Mouse (Mus musculus) CD4-positive, CD25-positive, alpha-beta regulatory T cell, adult 4 months (primary cell): ENCODE measurements at regions not wholly inside any gene's neighbourhood (a gene's known extent, or its start where the extent isn't known, plus 50 kb on each side); places are given as distances from the start of the nearest gene placed in this dataset.

ENCODE experiments used
- ATAC-seq: one replicate; pipeline ENCODE4 v1.8.0; 2017

- ATAC-seq = no peak
These were observed 1514.0 kb upstream of the Lrrc6 start for GRCm38 (mm10) chr15:68014605-68015305.

DNA sequence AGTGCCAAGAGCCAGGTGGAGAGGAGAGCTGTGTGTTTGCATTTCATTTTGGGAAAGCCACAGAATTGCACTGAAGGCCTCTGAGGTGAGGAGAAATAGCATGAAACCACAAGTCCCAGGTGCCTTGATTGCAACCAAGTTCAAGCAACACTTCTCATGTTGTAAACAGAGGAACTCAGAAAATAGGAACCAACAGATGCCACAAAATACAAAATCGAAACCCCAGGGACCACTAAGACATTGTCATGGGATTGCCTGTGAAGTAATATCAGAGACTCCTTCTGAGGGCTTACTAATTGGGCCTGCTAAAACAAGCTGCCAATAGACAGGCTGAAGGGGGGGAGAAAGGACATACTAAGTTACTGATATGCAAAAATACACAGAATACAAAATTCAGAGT, 1510.5 kb upstream of the Lrrc6 start:
- no peak for ATAC-seq

DNA sequence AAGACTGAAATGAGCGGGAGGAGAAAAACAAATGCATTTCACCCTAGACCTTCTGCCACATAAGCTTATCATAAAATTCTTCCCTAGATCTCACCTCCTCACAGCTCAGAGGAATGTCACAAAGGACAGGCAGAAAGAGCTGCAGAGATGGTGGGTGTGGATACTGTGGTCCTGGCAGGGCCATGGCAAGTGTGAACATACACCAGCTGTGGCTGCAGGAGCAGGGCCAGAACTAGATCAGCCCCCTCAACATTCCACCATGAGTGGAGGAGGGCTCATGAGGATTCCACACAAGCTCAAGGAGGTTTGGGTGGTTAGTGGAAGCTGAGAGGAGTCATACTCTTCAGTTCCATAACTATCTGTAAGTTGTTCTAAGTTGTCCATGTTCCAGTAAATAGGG, 1509.5 kb upstream of the Lrrc6 start:
- ATAC-seq = no peak

DNA sequence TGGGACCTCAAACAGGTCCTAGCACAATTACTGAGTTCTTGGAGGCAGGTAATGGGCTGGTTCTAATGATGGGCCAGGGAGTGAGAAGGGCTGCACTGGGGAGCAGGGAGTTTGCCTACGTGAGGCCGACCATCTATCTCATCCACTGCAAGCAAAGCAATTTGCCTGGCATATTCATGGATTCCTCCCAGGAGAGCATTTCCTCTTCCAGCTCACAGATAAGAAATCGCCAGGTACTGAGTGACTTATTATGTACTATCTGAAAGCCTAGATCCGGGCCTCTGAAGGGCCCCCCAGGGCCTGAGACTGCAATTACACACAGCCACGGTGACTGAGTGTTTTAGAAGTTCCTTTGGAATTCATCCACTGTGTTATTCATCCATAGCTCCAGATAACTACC, 1504.1 kb upstream of the Lrrc6 start:
- no peak for ATAC-seq

- no peak for ATAC-seq
These were observed 1495.8 kb upstream of the Lrrc6 start for GRCm38 (mm10) chr15:67996532-67996931.

DNA sequence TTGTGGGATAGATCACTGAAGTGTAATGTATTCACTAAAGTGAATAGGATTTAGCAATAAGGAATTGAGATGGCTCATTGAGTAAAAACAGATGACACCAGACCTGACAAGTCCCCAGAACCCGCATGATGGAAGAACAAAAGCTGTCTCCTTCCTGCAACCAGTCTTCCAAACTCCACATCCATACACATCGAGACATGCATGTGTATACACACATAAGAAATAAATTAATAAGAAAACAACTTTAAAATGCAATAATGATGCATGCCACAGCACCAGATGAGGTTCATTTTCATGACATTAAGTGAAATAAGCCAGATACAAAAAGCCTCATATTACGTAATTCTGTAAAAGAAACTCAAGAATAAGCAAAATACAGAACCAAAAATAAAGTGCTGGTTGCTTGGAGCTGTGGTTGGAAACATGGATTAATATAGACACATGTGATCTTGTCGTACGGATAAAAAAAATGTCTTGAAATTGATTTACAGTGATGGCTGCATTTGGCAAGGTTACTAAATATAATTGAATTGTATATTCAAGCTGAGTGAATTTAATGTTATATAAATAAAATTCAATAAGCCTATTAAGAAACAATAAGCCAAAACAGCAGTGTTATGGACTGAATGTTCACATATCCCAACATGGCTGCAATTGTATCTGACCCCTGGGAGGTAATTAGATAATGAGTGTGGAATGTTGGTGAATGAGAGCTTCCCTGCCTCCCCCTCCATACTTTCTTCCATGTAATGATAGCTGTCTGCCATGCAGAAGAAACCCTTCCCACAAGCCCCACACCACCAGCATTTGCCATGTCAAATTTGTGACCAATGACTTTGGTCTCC, 1488.9 kb upstream of the Lrrc6 start:
- no peak for ATAC-seq

- ATAC-seq = no peak
These were observed 1487.2 kb upstream of the Lrrc6 start for GRCm38 (mm10) chr15:67987941-67988340.

- no peak for ATAC-seq
These were observed 1482.5 kb upstream of the Lrrc6 start for GRCm38 (mm10) chr15:67983253-67983652.

GRCm38 (mm10) chr15:67981876-67982275, 1481.2 kb upstream of the Lrrc6 start:
- no peak for ATAC-seq

DNA sequence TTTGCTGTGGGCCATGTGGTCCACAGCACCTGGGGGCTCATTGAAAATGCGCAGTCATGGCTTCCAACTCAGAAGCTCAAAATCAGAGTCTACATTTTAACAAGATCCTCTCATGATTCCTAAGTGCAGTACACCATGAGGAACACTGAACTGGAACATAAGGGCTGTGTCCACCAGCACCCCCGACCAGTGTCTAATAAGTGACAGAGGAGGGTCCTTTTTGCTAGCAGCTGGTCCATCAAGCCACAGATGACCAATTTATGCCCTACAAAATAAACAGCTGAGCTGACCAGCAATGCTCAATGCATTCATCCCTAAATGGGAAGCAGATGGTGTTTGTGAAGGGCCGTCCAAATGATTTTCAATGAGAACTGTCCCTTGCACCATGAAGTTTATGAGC, 1478.7 kb upstream of the Lrrc6 start:
- no peak for ATAC-seq

DNA sequence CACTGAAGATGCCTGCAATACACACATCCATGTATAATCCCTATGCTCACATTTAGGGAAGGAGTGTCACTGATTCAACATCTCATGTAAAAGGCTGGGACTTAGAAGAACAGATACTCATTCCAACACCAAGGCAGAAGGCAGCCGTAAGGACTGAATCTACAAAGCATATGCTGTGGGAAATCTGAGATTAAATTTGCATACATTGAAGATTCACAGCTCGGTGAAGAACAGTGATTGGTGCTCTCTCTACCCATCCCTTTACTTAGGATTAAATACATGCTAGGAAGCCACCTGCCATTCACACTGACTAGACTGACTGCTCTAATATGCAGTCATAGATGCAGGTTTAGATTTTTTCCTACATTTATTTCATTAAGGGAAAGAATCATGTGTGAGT, 1476.5 kb upstream of the Lrrc6 start:
- ATAC-seq = no peak

GRCm38 (mm10) chr15:67971998-67972397, 1471.3 kb upstream of the Lrrc6 start:
- no peak for ATAC-seq

DNA sequence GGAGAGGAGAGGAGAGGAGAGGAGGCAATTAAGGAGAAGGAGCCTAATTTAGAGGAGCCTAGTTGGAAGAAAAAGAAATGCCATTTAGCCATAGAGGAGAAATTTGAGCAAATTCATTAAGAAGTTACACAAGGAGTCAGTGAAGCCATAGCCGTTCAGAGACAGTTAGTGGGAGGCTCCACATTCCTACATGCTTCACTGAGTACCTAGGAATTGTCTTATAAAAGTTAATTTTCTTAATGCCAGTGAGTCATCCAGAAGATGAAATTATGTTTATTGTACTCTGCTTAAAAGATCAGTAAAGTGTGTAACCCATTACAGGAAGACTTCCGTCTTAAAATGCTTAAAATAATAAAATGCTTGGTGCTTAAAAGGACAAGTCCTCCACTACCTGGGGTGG, 1453.5 kb upstream of the Lrrc6 start:
- no peak for ATAC-seq

- no peak for ATAC-seq
These were observed 1449.8 kb upstream of the Lrrc6 start for GRCm38 (mm10) chr15:67950281-67951040.

- ATAC-seq = no peak
These were observed 1443.8 kb upstream of the Lrrc6 start for GRCm38 (mm10) chr15:67944330-67945082.

GRCm38 (mm10) chr15:67943046-67943445, 1442.3 kb upstream of the Lrrc6 start:
- no peak for ATAC-seq

DNA sequence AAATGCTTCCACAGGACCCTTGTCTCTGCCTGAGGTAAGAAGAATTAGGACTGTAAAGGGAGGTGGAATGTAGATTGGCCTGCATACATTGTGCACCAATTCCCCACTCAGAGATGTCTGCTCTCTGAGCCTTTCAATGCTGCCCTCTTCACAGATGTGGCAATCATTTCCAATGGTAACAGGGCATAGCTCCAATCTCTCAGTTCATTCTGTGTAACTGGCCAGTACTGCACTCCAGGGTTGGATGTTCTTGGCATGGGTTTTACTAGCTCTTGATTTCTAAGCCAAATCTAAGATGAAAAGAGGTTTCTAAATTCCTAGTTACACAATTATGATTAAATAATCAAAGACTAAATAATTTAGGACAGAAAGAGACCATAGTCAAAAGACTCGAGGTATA, 1439.8 kb upstream of the Lrrc6 start:
- ATAC-seq = no peak

GRCm38 (mm10) chr15:67924885-67925284, 1424.2 kb upstream of the Lrrc6 start:
- ATAC-seq = no peak

GRCm38 (mm10) chr15:67907034-67907433, 1406.3 kb upstream of the Lrrc6 start:
- ATAC-seq = no peak

DNA sequence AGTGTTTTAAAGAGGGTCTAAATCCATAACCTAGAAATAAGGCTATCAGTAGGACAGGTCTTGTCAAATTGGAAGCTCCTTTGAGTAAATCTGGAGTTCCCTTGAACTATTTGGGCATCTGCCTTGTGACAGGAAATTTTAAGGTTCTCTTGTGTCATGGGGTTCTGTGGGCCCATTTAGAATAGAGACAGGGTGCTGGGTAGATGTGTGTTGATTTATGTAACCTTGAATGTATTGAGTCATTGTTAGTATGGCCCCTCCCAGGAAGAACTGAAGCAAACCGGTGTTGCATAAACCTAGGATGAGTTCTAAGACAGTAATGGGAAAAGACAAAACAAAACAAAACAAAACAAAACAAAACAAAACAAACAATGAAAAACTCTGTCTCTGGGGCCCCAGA, 1404.6 kb upstream of the Lrrc6 start:
- no peak for ATAC-seq

GRCm38 (mm10) chr15:67904646-67905045, 1403.9 kb upstream of the Lrrc6 start:
- ATAC-seq = no peak

DNA sequence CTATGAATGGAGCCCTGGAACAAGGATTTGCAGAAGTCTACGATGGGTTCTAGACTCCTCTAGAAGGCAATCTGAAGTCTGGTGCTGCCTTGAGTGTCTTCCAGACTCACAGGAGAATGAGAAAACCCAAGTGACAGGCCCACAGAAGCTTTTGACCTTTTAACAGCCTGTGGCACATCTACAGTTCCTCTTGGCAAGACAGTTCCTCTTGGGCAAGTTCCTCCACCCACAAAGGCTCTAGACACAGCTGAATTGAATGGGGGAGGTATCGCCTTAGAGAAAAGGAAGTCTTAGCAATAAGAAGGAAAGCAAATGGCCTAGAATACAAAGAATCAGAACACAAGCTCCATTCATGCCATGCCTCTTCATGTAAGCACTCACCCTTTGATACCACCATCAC, 1402.3 kb upstream of the Lrrc6 start:
- no peak for ATAC-seq

- no peak for ATAC-seq
These were observed 1400.5 kb upstream of the Lrrc6 start for GRCm38 (mm10) chr15:67901191-67901601.
